Mouse (Mus musculus) heart, embryonic 10.5 days (tissue): ENCODE measurements at regions not wholly inside any gene's neighbourhood (a gene's known extent, or its start where the extent isn't known, plus 50 kb on each side); places are given as distances from the start of the nearest gene placed in this dataset.

Experiments
- DNase-seq: peaks from one replicate; pipeline ENCODE4 v3.0.0-alpha.2; 2017; ENCODE audit warnings: low spot score
- H3K27ac ChIP-seq: fragments of 300-500 bp; sonication (generic); 2 replicates; pipeline ENCODE4 v1.5.1; 2016; ENCODE audit warnings: mild to moderate bottlenecking
- H3K27me3 ChIP-seq: fragments of 300-500 bp; sonication (generic); 2 replicates; pipeline ENCODE4 v1.6.1; 2016; ENCODE audit warnings: mild to moderate bottlenecking; ENCODE audit not compliant: poor library complexity, insufficient read depth, severe bottlenecking
- H3K36me3 ChIP-seq: fragments of 300-500 bp; sonication (generic); 2 replicates; pipeline ENCODE4 v1.6.1; 2016; ENCODE audit warnings: mild to moderate bottlenecking, moderate library complexity
- H3K4me1 ChIP-seq: fragments of 300-500 bp; sonication (generic); 2 replicates; pipeline ENCODE4 v1.6.1; 2016; ENCODE audit warnings: mild to moderate bottlenecking
- H3K4me3 ChIP-seq: fragments of 300-500 bp; sonication (generic); 2 replicates; pipeline ENCODE4 v1.5.1; 2016; ENCODE audit warnings: mild to moderate bottlenecking, moderate library complexity
- H3K9me3 ChIP-seq: fragments of 300-500 bp; sonication (generic); 2 replicates; pipeline ENCODE4 v1.6.1; 2016; ENCODE audit warnings: mild to moderate bottlenecking, moderate library complexity
- WGBS: fragments of 180-500 bp; shearing (Covaris S2); methylation state at CpG from one replicate; pipeline ENCODE4 v1.1.7; 2016; 5-methylcytosine and 5-hydroxymethylcytosine counted together

- no peaks in the 10 kb centered on the region for H3K9me3 ChIP-seq
- no peak overlapping the region for H3K27ac ChIP-seq
- H3K4me1 ChIP-seq: no peaks in the 10 kb centered on the region
- H3K4me3 ChIP-seq: no peak overlapping the region
- 83% methylated on average over 11 of the region's 11 CpGs for WGBS
- no peak for DNase-seq
- H3K27me3 ChIP-seq: no peaks in the 10 kb centered on the region
- no peaks in the 10 kb centered on the region for H3K36me3 ChIP-seq
These were observed 139.7 kb upstream of the Eef1e1 start for GRCm38 (mm10) chr13:38798514-38798913.

- Histone ChIP-seq H3K27me3 (no peaks in the 10 kb centered on the region), H3K36me3 (no peaks in the 10 kb centered on the region), H3K4me3 (no peak overlapping the region), H3K9me3 (no peaks in the 10 kb centered on the region), H3K4me1 (no peaks in the 10 kb centered on the region), H3K27ac (no peak overlapping the region)
- WGBS: 36% methylated on average over 7 of the region's 7 CpGs
- DNase-seq: no peak
These were observed 134.6 kb upstream of the Eef1e1 start for GRCm38 (mm10) chr13:38793456-38793855.

- no peaks in the 10 kb centered on the region for H3K27me3 ChIP-seq
- H3K4me3 ChIP-seq: no peak overlapping the region
- H3K9me3 ChIP-seq: no peaks in the 10 kb centered on the region
- no peaks in the 10 kb centered on the region for H3K36me3 ChIP-seq
- 87% methylated on average over 6 of the region's 6 CpGs for WGBS
- no peak for DNase-seq
- H3K4me1 ChIP-seq: peaks cover 16% of the 10 kb centered on the region
- H3K27ac ChIP-seq: no peak overlapping the region
These were observed 121.8 kb upstream of the Eef1e1 start for GRCm38 (mm10) chr13:38780630-38781010.

GRCm38 (mm10) chr13:38779984-38780629, 121.2 kb upstream of the Eef1e1 start:
- H3K27me3 ChIP-seq: no peaks in the 10 kb centered on the region
- no peak overlapping the region for H3K4me3 ChIP-seq
- H3K36me3 ChIP-seq: no peaks in the 10 kb centered on the region
- no peak for DNase-seq
- no peaks in the 10 kb centered on the region for H3K9me3 ChIP-seq
- H3K4me1 ChIP-seq: peaks cover 16% of the 10 kb centered on the region
- WGBS: 67% methylated on average over 14 of the region's 14 CpGs
- H3K27ac ChIP-seq: no peak overlapping the region

- Histone ChIP-seq H3K27ac (no peak overlapping the region), H3K9me3 (no peaks in the 10 kb centered on the region), H3K4me1 (peaks cover 16% of the 10 kb centered on the region), H3K36me3 (no peaks in the 10 kb centered on the region), H3K27me3 (no peaks in the 10 kb centered on the region), H3K4me3 (no peak overlapping the region)
- 87% methylated on average over 3 of the region's 3 CpGs for WGBS
- DNase-seq: peak; percentile 24
These were observed 117.7 kb upstream of the Eef1e1 start for GRCm38 (mm10) chr13:38776546-38776945.

GRCm38 (mm10) chr13:38772996-38773395, 114.1 kb upstream of the Eef1e1 start:
- WGBS: 78% methylated on average over 6 of the region's 6 CpGs
- no peaks in the 10 kb centered on the region for H3K27me3 ChIP-seq
- no peak for DNase-seq

GRCm38 (mm10) chr13:38766133-38766532, 107.3 kb upstream of the Eef1e1 start:
- no peak overlapping the region for H3K4me3 ChIP-seq
- no peaks in the 10 kb centered on the region for H3K36me3 ChIP-seq
- 31% methylated on average over 4 of the region's 4 CpGs for WGBS
- H3K4me1 ChIP-seq: no peaks in the 10 kb centered on the region
- no peak for DNase-seq
- no peaks in the 10 kb centered on the region for H3K9me3 ChIP-seq
- no peaks in the 10 kb centered on the region for H3K27me3 ChIP-seq
- H3K27ac ChIP-seq: no peak overlapping the region

More at GRCm38 (mm10) chr13:38772996-38773395, 114.1 kb upstream of the Eef1e1 start:
- no peak overlapping the region for H3K4me3 ChIP-seq
- H3K27ac ChIP-seq: no peak overlapping the region
- H3K4me1 ChIP-seq: no peaks in the 10 kb centered on the region
- no peaks in the 10 kb centered on the region for H3K36me3 ChIP-seq
- H3K9me3 ChIP-seq: no peaks in the 10 kb centered on the region

GRCm38 (mm10) chr13:38760261-38760660, 101.4 kb upstream of the Eef1e1 start:
- Histone ChIP-seq H3K36me3 (no peaks in the 10 kb centered on the region), H3K4me1 (no peaks in the 10 kb centered on the region), H3K27ac (no peak overlapping the region), H3K9me3 (no peaks in the 10 kb centered on the region), H3K4me3 (no peak overlapping the region), H3K27me3 (no peaks in the 10 kb centered on the region)
- DNase-seq: peak; percentile 33
- 85% methylated on average over 3 of the region's 3 CpGs for WGBS

GRCm38 (mm10) chr13:38756629-38757227, 97.9 kb upstream of the Eef1e1 start:
- no peak overlapping the region for H3K4me3 ChIP-seq
- no peaks in the 10 kb centered on the region for H3K4me1 ChIP-seq
- H3K9me3 ChIP-seq: no peaks in the 10 kb centered on the region
- DNase-seq: peak; percentile 19
- no peaks in the 10 kb centered on the region for H3K36me3 ChIP-seq
- WGBS: 84% methylated on average over 11 of the region's 11 CpGs
- no peak overlapping the region for H3K27ac ChIP-seq
- H3K27me3 ChIP-seq: no peaks in the 10 kb centered on the region

- no peaks in the 10 kb centered on the region for H3K4me1 ChIP-seq
- H3K27me3 ChIP-seq: no peaks in the 10 kb centered on the region
- DNase-seq: peak; percentile 10
- H3K4me3 ChIP-seq: no peak overlapping the region
- 80% methylated on average over 4 of the region's 4 CpGs for WGBS
- no peaks in the 10 kb centered on the region for H3K9me3 ChIP-seq
- no peaks in the 10 kb centered on the region for H3K36me3 ChIP-seq
- no peak overlapping the region for H3K27ac ChIP-seq
These were observed 94.9 kb upstream of the Eef1e1 start for GRCm38 (mm10) chr13:38753722-38754121.

- H3K4me1 ChIP-seq: no peaks in the 10 kb centered on the region
- H3K27ac ChIP-seq: no peak overlapping the region
- no peaks in the 10 kb centered on the region for H3K36me3 ChIP-seq
- H3K27me3 ChIP-seq: no peaks in the 10 kb centered on the region
- 78% methylated on average over 1 of the region's 1 CpGs for WGBS
- H3K4me3 ChIP-seq: no peak overlapping the region
- DNase-seq: no peak
- H3K9me3 ChIP-seq: no peaks in the 10 kb centered on the region
These were observed 93.0 kb upstream of the Eef1e1 start for GRCm38 (mm10) chr13:38751876-38752275.

- no peaks in the 10 kb centered on the region for H3K4me1 ChIP-seq
- no peaks in the 10 kb centered on the region for H3K27me3 ChIP-seq
- 86% methylated on average over 8 of the region's 8 CpGs for WGBS
- no peaks in the 10 kb centered on the region for H3K9me3 ChIP-seq
- H3K36me3 ChIP-seq: no peaks in the 10 kb centered on the region
- no peak overlapping the region for H3K4me3 ChIP-seq
- H3K27ac ChIP-seq: no peak overlapping the region
- no peak for DNase-seq
These were observed 81.2 kb upstream of the Eef1e1 start for GRCm38 (mm10) chr13:38740066-38740465.

GRCm38 (mm10) chr13:38736361-38737035, 77.6 kb upstream of the Eef1e1 start:
- no peaks in the 10 kb centered on the region for H3K36me3 ChIP-seq
- H3K27ac ChIP-seq: no peak overlapping the region
- DNase-seq: peak; percentile 56
- 87% methylated on average over 4 of the region's 4 CpGs for WGBS
- H3K4me1 ChIP-seq: no peaks in the 10 kb centered on the region
- no peak overlapping the region for H3K4me3 ChIP-seq
- H3K27me3 ChIP-seq: no peaks in the 10 kb centered on the region
- no peaks in the 10 kb centered on the region for H3K9me3 ChIP-seq
